Mouse (Mus musculus): ENCODE results near the gene Vgll3.

The Vgll3 gene

GRCm38 (mm10) chr16:65814918-65815881 is at the start of gene Vgll3:
TSS of gene Vgll3 (plus strand) at chr16:65815257.
- no peak for DNase-seq (ENCODE audit: low read depth, low spot score)

DNA sequence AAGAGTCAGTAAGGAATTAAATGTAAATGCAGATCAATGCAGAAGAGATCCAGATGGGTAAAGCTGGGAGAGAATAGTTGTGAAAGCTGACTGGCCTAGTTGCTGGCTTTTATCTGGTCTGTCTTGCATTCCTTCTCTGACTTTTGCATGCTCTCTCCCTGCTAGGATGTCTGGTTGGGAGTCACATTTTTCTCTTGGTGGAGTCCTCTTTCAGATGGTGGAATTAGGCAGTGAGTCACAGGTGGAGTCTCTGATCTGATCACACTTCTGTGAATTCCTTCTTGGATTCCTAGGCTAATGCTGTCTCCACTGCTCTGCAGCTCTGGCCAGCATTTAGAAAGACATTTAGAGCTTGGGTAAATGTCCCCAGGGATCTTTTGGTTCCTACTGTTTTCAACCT is 49.1 kb upstream of the Vgll3 start:
- DNase-seq (ENCODE audit: low read depth, low spot score): no peak

DNA sequence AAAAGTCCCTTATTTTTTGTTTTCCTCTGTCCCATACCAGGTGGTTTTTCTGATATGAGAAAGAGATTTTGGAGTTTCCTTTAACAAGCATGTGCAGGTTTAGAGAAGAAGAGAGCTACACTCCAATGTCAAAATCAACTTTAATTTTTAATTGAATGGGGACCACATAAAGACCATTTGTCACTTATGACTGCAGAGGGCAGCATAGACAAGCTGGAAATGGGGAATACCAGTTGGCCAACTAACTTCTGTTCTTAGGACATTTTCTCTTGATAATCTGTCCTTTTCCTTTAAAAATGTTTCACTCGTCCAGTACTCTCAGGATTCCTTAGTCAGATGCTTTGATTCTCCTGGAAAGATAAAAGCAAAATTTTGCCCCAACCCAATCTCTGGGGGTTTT is 29.1 kb upstream of the Vgll3 start:
- DNase-seq (ENCODE audit: low read depth, low spot score): no peak

DNA sequence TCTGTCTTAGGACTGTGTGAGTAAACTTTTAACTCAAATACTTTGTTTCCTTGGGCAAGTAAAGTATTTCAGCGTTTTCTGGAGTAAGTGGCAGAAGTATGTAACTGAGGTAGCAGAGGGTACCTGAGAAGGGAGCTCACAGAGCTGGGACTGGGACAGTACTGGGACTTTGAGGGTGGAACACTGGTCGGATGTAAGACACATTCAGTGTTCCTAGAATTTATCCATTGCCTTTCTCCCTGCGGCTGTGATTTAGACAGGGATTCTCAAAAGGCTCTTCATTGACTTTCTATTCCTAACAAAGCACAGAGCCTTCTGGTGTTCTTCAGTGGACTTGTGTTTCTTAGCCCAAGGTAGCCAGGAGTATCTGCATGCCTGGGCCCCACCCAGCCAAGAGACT is 1.0 kb downstream of the Vgll3 start:
- no peak for DNase-seq (ENCODE audit: low read depth, low spot score)

DNA sequence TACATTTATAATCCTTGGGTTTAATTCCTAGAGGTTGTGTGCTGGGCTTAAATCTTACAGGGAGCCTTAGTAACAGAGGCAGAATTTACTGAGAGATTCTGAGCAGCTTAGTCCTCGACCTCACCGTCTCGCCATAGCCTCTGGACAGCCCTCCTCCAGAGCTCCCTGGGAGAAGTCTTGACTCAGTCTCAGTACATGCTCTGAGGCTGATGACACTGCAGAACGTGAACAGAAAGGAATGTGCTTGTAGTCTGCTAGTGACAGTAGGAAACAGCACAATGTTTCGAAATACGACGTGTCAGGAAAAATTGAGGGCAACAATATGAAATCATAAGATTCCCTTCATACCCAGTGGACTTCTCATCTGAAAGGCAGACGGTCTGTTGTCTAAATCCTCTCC is 3.7 kb downstream of the Vgll3 start:
- no peak for DNase-seq (ENCODE audit: low read depth, low spot score)

DNA sequence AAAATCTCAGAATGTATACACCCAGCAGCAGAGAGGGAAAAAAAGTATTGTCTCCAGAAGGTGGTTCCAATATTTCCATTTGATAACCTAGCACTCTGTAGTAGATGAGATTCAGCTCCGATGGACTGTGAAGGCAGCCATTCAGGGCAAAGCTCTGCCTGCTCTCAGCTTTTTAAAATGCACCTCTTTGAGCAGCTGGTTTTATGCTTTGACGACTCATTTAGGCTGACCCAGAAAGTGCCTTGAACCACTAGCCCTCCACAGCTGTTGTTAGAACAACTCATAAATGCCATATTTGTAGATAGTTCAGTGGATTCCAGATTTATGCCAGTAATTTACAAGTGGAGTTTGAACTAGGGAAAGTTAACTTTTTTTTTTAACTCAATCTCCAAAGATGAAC is 5.7 kb downstream of the Vgll3 start:
- no peak for DNase-seq (ENCODE audit: low read depth, low spot score)

GRCm38 (mm10) chr16:65823721-65824120 is 8.7 kb downstream of the Vgll3 start:
- no peak for DNase-seq (ENCODE audit: low read depth, low spot score)

DNA sequence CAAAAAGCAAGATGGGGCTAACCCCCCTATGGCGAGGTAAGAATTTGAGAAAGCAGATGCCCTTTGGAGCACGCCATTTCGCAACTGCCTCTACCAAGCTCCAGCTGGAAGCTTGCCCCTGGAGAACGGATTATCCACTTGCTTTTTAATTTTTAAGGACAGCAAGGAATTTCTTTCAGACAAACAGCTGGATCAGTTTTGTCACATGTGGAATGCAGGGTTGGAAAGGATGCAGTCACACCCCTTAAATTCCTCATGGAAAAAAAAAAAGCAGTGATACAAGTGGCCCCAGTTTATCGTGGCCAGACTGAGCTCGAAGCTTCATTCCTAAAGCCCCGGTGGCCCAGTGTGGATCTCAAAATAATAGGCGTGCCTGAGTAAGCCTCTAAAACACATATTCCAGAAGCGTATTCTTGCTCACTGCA is 13.1 kb downstream of the Vgll3 start:
- no peak for DNase-seq (ENCODE audit: low read depth, low spot score)

- no peak for DNase-seq (ENCODE audit: low read depth, low spot score)
These were observed 14.0 kb downstream of the Vgll3 start for GRCm38 (mm10) chr16:65829096-65829495.

DNA sequence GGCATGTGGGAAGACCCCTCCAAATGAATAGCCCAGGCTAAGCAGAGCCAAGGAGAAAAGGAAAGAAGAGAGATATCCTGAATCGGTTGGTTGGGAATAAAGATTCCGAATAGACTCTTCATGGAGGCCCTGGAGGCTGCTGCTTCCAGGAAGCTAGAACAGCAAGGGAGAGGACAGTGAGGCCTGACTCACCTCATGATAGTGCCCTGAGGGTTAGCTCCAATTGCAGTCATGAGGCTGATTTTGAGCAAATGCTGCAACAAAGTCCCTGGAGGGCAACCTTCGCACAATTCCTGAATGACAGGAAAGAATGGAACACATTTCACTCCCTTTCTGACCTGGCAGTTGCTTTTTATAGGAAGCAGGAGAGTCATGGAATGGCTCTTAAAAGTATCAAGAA is 19.7 kb downstream of the Vgll3 start:
- no peak for DNase-seq (ENCODE audit: low read depth, low spot score)

GRCm38 (mm10) chr16:65850126-65850525 is 35.1 kb downstream of the Vgll3 start:
- no peak for DNase-seq (ENCODE audit: low read depth, low spot score)

DNA sequence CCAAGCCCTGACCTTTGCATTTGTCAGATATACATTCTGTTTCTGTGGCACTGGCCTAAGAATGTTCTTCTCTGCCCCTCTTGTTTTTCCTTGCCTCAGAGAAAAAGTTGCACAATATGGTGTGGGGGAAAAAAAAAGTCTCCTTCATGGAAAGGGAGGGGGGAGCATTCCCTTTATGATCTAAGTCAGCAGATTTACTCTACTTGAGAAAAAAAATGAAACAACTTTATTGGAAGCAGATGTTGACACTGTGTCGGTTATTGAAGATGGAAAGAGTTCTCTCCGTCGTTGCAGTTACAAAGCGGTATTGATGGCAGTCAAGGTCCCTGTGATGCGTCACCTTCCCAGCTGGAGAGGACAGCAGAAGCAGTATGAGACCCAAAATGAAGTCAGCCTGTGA is 49.4 kb downstream of the Vgll3 start:
- no peak for DNase-seq (ENCODE audit: low read depth, low spot score)

DNA sequence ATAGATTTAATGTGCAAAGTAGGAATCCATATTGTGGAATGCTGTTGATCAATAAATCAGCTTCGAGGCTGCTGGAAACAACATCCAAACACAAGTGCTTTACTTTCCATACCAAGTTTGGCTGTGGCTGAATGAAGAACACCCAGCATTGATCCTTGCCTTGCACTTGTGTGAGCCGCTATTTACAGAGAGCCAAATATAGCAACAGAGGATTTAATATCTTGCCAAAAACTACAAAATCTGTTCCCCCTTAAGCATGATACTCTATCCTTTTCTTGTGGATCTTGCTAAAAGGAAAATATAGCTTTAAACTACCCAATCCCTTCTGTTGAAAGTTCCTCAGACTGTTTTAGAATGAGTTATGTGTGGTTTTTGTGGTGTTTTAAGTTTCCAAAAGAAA is 52.9 kb downstream of the Vgll3 start:
- no peak for DNase-seq (ENCODE audit: low read depth, low spot score)

DNA sequence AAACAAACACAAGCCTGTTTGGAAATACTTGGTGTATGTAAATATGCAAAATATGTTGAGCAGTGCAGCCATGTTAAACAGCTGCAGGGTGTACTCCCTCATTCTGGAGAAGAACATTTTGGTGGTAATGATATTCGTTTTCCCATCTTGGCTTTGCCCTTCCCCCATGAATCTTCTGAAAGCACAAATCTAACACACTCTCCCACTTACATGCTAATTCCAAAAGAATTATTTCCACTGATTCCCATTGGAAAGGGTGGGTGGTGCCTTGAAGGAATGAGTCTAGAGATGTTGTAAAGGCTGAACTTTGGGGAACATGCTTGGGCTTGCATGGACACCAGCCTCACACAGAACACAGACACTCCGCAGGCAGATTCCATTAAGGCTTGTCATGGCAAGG is 53.9 kb downstream of the Vgll3 start:
- no peak for DNase-seq (ENCODE audit: low read depth, low spot score)

- DNase-seq (ENCODE audit: low read depth, low spot score): no peak
These were observed 73.9 kb downstream of the Vgll3 start for GRCm38 (mm10) chr16:65888940-65889339.
